Mouse (Mus musculus) liver (tissue): ENCODE data around the gene Atp13a5.

ENCODE experiments used
- DNase-seq: peaks from one replicate; pipeline ENCODE4 v3.0.0-alpha.2; 2020; ENCODE audit warnings: mixed read lengths

The Atp13a5 gene

DNA sequence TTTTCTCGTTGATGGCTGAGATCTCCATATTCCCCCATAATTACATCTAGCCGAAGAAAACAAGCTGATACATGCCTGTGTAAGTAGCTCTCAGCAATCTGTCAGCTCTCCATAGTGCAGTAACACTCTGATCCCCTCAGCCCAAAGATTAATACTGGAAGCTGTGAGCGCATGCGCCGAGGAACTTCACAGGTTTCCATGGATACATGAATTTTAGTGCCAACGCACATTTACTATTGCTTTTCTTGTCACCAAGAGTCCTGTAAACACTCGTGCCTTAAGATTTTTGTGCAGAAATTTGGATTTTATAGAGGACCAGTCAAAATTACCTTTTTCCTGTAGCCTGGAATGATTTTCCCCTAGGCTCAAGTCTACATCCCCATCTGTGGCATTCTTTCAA is 173.7 kb downstream of the Atp13a5 start:
- DNase-seq: no peak

DNA sequence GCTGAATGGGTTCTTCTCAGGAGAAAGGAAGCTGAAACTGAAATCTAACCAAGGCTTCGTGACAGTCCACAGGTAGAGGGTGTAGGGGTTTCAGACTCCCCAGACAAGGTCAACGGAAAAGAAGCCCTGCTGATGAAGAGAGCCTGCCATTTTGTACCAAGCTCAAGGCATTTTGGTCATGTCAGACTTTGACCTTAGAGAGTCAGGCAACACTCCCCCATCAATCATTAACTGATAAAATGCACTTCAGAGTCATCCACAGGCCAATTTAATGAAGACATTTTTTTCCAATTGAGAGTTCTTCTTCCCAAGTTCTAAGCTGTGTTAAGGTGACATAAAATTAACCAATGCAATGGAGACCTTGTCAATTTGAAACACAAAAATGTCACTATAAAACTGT is 177.4 kb downstream of the Atp13a5 start:
- DNase-seq: no peak

DNA sequence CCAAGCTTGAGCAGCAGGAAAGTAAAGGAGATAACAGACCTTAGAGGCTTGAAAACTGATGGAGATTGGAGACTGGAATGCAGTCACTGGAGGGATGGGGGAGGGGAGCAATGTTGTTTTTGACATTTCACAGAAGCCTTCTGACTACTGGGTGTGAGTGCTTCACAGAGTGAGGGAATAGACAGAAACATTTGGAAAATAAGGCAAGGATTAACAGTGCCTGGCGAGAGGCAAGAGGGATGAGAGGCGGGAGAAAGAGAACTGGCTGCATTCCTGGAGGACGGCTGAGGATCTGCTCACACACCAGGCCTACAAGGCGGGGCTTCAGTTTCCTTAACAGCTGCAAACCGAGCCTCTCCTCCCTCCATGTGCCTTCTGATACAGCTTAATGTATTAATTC is 180.1 kb downstream of the Atp13a5 start:
- peak; percentile 26 for DNase-seq

DNA sequence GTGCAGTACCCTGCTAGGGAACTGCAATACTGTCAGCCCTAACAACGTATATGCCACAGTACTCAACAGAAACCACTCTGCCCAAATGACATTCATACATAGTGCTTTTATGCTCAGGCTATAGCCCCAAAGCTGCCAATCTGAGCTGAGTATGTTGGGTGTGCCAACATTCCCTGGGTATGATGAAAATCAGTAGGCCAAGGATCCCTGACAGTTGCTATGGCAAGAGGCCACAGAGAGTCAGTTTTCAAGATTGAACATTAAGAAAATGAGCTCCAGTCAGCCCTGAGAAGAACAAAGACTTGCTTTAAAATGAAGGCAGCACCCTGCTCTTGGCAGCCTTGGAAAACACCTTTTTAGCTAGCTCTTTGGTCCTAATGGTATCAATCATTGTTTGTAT is 183.4 kb downstream of the Atp13a5 start:
- DNase-seq: no peak

DNA sequence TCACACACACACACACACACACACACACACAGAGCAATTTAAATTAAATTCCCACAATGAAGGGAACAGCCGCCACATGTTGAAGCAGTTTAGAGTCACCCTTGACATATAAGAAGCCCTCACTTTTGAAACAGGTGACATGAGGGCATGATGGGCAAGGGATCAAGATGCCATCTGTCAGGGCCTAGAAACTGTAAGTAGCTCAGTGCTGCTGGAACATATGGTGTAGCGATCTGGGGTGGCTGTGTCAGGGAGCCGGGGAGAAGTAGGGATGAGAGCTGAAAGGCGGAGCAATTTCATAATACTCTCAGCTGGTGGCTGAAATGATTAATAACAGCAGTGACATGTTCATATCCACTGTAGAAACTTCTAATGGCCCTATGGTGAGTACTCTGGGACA is 184.6 kb downstream of the Atp13a5 start:
- DNase-seq: no peak

DNA sequence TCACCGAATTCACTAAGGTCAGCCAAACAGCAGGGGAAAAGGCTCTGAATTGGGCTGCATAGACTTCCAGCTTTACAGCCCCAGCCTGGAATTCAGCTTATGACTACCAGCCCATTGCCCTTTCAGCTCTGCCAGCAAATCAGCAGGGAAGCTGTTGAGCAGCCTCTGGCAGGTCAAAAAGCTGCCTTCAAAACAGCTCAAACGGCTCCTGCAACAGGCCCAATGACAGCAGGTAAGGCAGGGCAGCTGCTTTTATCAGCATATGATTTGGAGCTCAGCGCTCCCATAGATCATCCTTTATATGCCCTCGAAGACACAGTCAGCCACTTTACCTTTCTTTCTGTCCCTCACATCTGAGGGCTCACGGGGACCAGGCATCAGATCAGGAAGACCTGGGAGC is 185.6 kb downstream of the Atp13a5 start:
- DNase-seq: no peak
